ENCODE assay signal across 8 mouse cellular contexts in genomic region chr2:66177886-66178847, GRCm38 (mm10). TPM values are rescaled to one million over a fixed set of nuclear protein-coding genes. Genes with fewer than 3 reads are reported as not detected.
DNase-seq lines count a peak whose midpoint lies in the region; ATAC-seq and TF ChIP-seq lines count a peak whose summit lies in the region.
"Had no signal": no experiment of that assay in that cellular context is flagged by ENCODE, and none has a peak within 500 bp of the region (broad histone marks: within the 10 kb centered on the region; RNA-seq: fewer than 3 reads in every experiment).

No protein-coding gene starts in this region.

- H3K9me3 ChIP-seq in forebrain, embryonic 15.5 days = no peaks in the 10 kb centered on the region
- H3K9me3 ChIP-seq in midbrain, embryonic 11.5 days (ENCODE audit: control insufficient read depth, low read length) = no peaks in the 10 kb centered on the region

- no peak for DNase-seq in testis, postnatal 10 days (ENCODE audit: low spot score)
- DNase-seq in midbrain, embryonic 11.5 days (ENCODE audit: low spot score, missing footprints) = peak; percentile 95
- DNase-seq in B cell, adult 2 months = no peak
- DNase-seq in kidney, adult 18-20 months = no peak
- DNase-seq in spleen, adult 18-20 months = no peak

- H3K27me3 ChIP-seq in testis, adult 2 months (ENCODE audit: control insufficient read depth, insufficient read depth, low read length) = no peaks in the 10 kb centered on the region
- no peaks in the 10 kb centered on the region for H3K27me3 ChIP-seq in forebrain, embryonic 15.5 days
- H3K27me3 ChIP-seq in midbrain, embryonic 11.5 days (ENCODE audit: control insufficient read depth, insufficient read depth, low read length) = no peaks in the 10 kb centered on the region

- TF ChIP-seq CTCF in testis, adult 2 months (IDR thresholded peaks at IDR 0.05; ENCODE audit: control insufficient read depth, insufficient read depth, insufficient replicate concordance, low read depth, low read length) = no peak

- peak; percentile 65 for ATAC-seq in forebrain, embryonic 15.5 days (replicated peaks)
- peak; percentile 90 for ATAC-seq in midbrain, embryonic 11.5 days (ENCODE audit: low FRiP score)

- WGBS in forebrain, embryonic 15.5 days = 12% methylated on average over 9 of the region's 9 CpGs
- 20% methylated on average over 9 of the region's 9 CpGs for WGBS in midbrain, embryonic 11.5 days

- H3K4me2 ChIP-seq in forebrain, embryonic 15.5 days (replicated peaks) = peak overlapping the region; percentile 32
- peak overlapping the region; percentile 39 for H3K4me2 ChIP-seq in midbrain, embryonic 11.5 days

- H3K36me3 ChIP-seq in testis, adult 2 months (ENCODE audit: control insufficient read depth, insufficient read depth, low read length) = no peaks in the 10 kb centered on the region
- H3K36me3 ChIP-seq in forebrain, embryonic 15.5 days = no peaks in the 10 kb centered on the region
- H3K36me3 ChIP-seq in midbrain, embryonic 11.5 days (ENCODE audit: control insufficient read depth, insufficient read depth, low read length) = no peaks in the 10 kb centered on the region

- H3K27ac ChIP-seq in testis, adult 2 months (ENCODE audit: control insufficient read depth, insufficient read depth, low read depth, low read length) = 0 out of 2 replicates have a peak overlapping the region, but pooled peaks have one; percentile 34
- peak overlapping the region; percentile 76 for H3K27ac ChIP-seq in forebrain, embryonic 15.5 days (replicated peaks)
- peak overlapping the region; percentile 84 for H3K27ac ChIP-seq in midbrain, embryonic 11.5 days (ENCODE audit: low read depth, low read length)
- H3K27ac ChIP-seq: liver, embryonic 14.5 days had no signal

- no peak overlapping the region for H3K9ac ChIP-seq in forebrain, embryonic 15.5 days (replicated peaks)
- peak overlapping the region; percentile 30; the same call in 1 of the 2 replicates for H3K9ac ChIP-seq in midbrain, embryonic 11.5 days (ENCODE audit: low read length)
- H3K9ac ChIP-seq: liver, embryonic 14.5 days had no signal

- H3K4me1 ChIP-seq in testis, adult 2 months (ENCODE audit: control insufficient read depth, insufficient read depth, low read length) = no peaks in the 10 kb centered on the region
- peaks cover 34% of the 10 kb centered on the region for H3K4me1 ChIP-seq in forebrain, embryonic 15.5 days
- H3K4me1 ChIP-seq in midbrain, embryonic 11.5 days (ENCODE audit: control insufficient read depth, insufficient read depth, low read length) = peaks cover 27% of the 10 kb centered on the region

- no peak for TF ChIP-seq POLR2A in testis, adult 2 months (IDR thresholded peaks at IDR 0.05; ENCODE audit: control insufficient read depth, low read depth, low read length)

- no peak overlapping the region for H3K4me3 ChIP-seq in testis, adult 2 months (ENCODE audit: control insufficient read depth, low read depth, low read length)
- no peak overlapping the region for H3K4me3 ChIP-seq in forebrain, embryonic 15.5 days
- no peak overlapping the region for H3K4me3 ChIP-seq in midbrain, embryonic 11.5 days (ENCODE audit: low read depth, low read length)

RNA-seq across cellular contexts. Expression of gene Galnt3, which starts 53.4 kb away (rescaled TPM):
- polyA plus RNA-seq in testis, adult 2 months (2012; rRNA removed) = 76.2 and 83.9 TPM in 2 replicates
- 0.69 and 1.1 TPM in 2 replicates for polyA plus RNA-seq in forebrain, embryonic 15.5 days (2015; fragmentation: Nextera tagmentation; extraction: Ambion mirVana)
- polyA plus RNA-seq in midbrain, embryonic 11.5 days (2014; fragmentation: Nextera tagmentation; extraction: Ambion mirVana) = 0.37 and 1.1 TPM in 2 replicates

Comparison
In these comparisons a context has a peak if more than half of its experiments do, and no peak if none do; other contexts are left out.
1. H3K27ac ChIP-seq: peak in every context shown above with its lines; median percentile 84 in midbrain, embryonic 11.5 days; 76 in forebrain, embryonic 15.5 days; 34 in testis, adult 2 months.
2. RNA of gene Galnt3, which starts 53.4 kb away (polyA plus RNA-seq): 76.2 to 83.9 TPM in testis, adult 2 months; 0.37 to 1.1 TPM in midbrain, embryonic 11.5 days and 0.69 to 1.1 TPM in forebrain, embryonic 15.5 days; every median in the first group is over 10 times any median in the second.